Mouse (Mus musculus): Measurements from ENCODE around the gene Astn1. TPM values are rescaled to one million over a fixed set of nuclear protein-coding genes. Genes with fewer than 3 reads are reported as not detected.

Astn1 gene
- polyA plus RNA-seq, 1 experiment = 0.04 TPM

DNA sequence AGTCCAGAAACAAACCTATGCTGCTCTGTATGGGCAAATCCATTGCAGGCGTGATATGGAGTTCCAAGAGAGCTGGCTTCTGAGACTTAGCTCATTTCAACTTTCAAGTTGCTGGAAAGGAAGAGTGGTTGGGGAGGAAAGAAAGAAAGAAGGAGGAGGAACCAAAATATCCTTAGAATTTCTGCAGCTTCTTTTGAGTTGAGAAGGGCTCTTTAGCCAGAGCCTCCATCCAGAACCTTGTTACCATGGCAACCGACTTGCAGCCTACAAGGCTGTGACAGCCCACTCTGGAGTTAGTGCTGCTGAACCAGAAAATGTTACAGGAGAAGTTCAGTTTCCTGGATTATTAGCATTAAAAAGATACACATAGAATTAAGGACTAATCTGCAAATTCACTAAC lies 46.1 kb downstream of the Astn1 start:
- 69% methylated on average over 2 of the region's 2 CpGs for WGBS
- no peaks in the 10 kb centered on the region for H3K4me1 ChIP-seq (ENCODE audit: control insufficient read depth, insufficient read depth, low read length)
- no peak overlapping the region for H3K4me3 ChIP-seq (replicated peaks; ENCODE audit: extremely low read depth, low read depth, low read length)
- no peak for TF ChIP-seq POLR2A (IDR thresholded peaks at IDR 0.05; ENCODE audit: borderline replicate concordance, extremely low read depth, low read depth, low read length)
- DNase-seq = no peak

DNA sequence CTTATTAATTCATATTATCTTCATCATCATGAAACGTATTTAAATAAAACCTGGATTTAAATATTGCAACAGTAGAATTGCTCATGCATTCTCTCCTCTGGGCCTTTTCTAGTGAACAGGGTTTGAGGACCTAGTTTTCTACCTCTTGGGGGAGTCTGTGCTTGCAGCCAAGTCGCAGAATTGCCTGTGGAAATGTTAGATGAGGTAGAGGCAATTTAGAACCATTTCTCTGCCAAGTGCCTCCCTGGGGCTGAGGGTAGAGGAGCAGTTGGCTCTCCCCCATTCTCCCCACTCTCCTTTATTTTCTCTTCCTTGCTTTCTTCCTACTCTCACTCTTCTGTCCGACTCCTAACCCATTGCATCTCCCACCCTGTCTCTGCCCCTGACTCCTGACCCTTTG lies 49.1 kb downstream of the Astn1 start:
- TF ChIP-seq CTCF (IDR thresholded peaks at IDR 0.05; ENCODE audit: insufficient read depth, low read length) = no peak
- TF ChIP-seq POLR2A (IDR thresholded peaks at IDR 0.05; ENCODE audit: borderline replicate concordance, extremely low read depth, low read depth, low read length) = no peak
- DNase-seq = no peak
- Histone ChIP-seq H3K4me3 (replicated peaks; ENCODE audit: extremely low read depth, low read depth, low read length) (no peak overlapping the region), H3K4me1 (ENCODE audit: control insufficient read depth, insufficient read depth, low read length) (no peaks in the 10 kb centered on the region)
- WGBS = 63% methylated on average over 3 of the region's 3 CpGs

DNA sequence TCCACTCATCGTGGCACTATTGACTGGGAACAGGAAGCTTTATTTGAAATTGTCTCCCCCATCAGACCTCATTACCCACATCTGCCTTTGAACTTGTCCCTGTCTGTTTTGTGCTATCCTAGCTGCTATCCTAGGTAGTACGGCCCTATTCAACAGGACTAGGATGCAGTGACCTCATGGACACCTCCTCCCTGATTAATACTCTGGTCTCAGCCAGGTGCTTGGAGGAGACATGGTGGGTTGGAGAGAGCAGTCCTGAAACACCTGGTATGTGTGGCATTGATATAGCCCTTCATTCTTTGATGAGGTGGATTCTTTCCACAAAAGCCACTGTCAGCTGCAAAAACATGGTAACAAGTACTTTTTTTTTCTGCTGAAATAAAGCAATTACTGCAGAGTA lies 52.1 kb downstream of the Astn1 start:
- H3K4me1 ChIP-seq (ENCODE audit: control insufficient read depth, insufficient read depth, low read length) = no peaks in the 10 kb centered on the region
- H3K4me3 ChIP-seq (replicated peaks; ENCODE audit: extremely low read depth, low read depth, low read length) = no peak overlapping the region
- DNase-seq = no peak
- TF ChIP-seq POLR2A (IDR thresholded peaks at IDR 0.05; ENCODE audit: borderline replicate concordance, extremely low read depth, low read depth, low read length) = no peak
- TF ChIP-seq CTCF (IDR thresholded peaks at IDR 0.05; ENCODE audit: insufficient read depth, low read length) = no peak
- WGBS = 89% methylated on average over 2 of the region's 2 CpGs

DNA sequence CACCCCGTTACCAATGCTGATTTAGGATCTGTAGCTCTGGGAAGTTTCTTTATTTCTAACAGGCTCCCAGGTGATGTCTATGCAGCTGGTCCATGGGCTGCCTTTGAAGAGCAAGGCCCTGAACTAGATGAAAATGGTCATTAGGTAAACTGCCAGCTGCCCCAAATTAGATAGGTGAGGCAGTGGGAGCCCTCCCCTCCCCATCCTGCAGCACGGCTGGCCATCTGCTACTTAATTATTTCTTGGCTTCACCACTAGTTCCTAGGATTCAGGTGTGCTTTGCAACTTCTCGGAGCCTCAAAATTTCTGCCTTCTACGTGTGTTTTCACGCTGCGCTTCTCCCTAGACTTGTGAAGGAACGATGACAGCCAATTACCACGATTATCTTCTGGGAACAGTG lies 59.4 kb downstream of the Astn1 start:
- no peak for DNase-seq
- no peak for TF ChIP-seq CTCF (IDR thresholded peaks at IDR 0.05; ENCODE audit: insufficient read depth, low read length)
- TF ChIP-seq POLR2A (IDR thresholded peaks at IDR 0.05; ENCODE audit: borderline replicate concordance, extremely low read depth, low read depth, low read length) = no peak
- no peaks in the 10 kb centered on the region for H3K4me1 ChIP-seq (ENCODE audit: control insufficient read depth, insufficient read depth, low read length)
- H3K4me3 ChIP-seq (replicated peaks; ENCODE audit: extremely low read depth, low read depth, low read length) = no peak overlapping the region
- WGBS = 87% methylated on average over 8 of the region's 8 CpGs

DNA sequence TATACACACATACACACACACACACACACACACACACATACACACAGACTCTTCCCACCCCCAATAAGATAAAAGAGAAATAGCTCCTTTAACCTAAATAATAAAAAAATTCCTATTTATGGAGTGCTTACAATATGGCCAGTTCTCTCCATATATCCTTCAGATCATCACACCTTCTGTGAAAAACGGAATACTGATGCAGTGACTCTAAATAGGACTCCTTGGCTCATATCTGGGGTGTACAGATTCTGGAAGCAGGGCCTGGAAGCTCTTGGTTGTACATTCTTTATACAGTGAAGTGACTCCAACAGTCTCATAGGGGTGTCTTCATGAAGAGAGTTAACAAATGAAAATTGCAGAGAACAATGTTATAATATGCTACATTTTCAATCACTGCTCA lies 60.7 kb downstream of the Astn1 start:
- Histone ChIP-seq H3K4me3 (replicated peaks; ENCODE audit: extremely low read depth, low read depth, low read length) (no peak overlapping the region), H3K4me1 (ENCODE audit: control insufficient read depth, insufficient read depth, low read length) (no peaks in the 10 kb centered on the region)
- no peak for DNase-seq
- WGBS = 41% methylated on average over 1 of the region's 1 CpGs
- TF ChIP-seq CTCF (IDR thresholded peaks at IDR 0.05; ENCODE audit: insufficient read depth, low read length) (no peak), POLR2A (IDR thresholded peaks at IDR 0.05; ENCODE audit: borderline replicate concordance, extremely low read depth, low read depth, low read length) (no peak)

DNA sequence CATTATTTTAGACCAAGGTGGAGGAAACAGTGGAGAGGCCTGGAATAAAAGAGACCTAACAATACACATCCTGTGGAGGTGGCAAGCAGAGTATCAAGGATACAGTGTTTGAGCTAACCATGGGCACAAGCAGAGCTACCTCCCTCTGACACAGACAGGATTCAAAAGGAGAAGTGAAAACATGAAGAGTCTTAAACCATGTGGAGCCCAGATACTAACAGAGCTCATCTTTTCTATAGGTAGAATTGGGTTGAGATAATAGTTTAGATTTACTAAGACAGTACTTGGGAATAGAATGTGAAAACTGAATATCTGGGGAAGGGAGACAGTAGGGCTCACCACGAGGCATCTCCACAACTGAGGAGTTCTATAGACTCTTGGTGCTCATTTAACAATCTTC lies 84.0 kb downstream of the Astn1 start:
- Histone ChIP-seq H3K4me3 (replicated peaks; ENCODE audit: extremely low read depth, low read depth, low read length) (no peak overlapping the region), H3K4me1 (ENCODE audit: control insufficient read depth, insufficient read depth, low read length) (no peaks in the 10 kb centered on the region)
- no peak for DNase-seq
- TF ChIP-seq POLR2A (IDR thresholded peaks at IDR 0.05; ENCODE audit: borderline replicate concordance, extremely low read depth, low read depth, low read length) = no peak
- TF ChIP-seq CTCF (IDR thresholded peaks at IDR 0.05; ENCODE audit: insufficient read depth, low read length) = no peak
- WGBS = 68% methylated on average over 1 of the region's 1 CpGs

DNA sequence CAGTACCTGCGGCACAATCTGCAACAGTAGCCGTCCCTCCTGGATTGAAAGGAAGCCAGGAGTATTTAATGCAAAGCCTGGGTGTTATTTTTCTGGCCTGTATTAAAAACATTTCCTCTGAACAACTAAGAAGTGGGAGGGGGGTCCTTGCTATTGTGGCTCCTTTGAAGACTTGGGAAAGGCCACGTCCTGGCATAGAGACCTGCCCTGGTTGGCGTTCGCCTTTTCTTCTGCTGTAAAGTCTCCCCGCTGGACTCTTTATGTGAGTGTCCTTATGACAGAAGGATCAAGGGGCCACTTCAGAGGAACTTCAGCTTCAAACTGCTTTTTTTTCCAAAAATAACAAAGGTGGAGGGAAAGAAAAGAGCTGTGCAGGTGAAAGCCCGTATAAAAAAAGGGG lies 85.9 kb downstream of the Astn1 start:
- Histone ChIP-seq H3K4me1 (ENCODE audit: control insufficient read depth, insufficient read depth, low read length) (no peaks in the 10 kb centered on the region), H3K4me3 (replicated peaks; ENCODE audit: extremely low read depth, low read depth, low read length) (no peak overlapping the region)
- TF ChIP-seq CTCF (IDR thresholded peaks at IDR 0.05; ENCODE audit: insufficient read depth, low read length) = no peak
- TF ChIP-seq POLR2A (IDR thresholded peaks at IDR 0.05; ENCODE audit: borderline replicate concordance, extremely low read depth, low read depth, low read length) = no peak
- no peak for DNase-seq
- WGBS = 72% methylated on average over 7 of the region's 7 CpGs

DNA sequence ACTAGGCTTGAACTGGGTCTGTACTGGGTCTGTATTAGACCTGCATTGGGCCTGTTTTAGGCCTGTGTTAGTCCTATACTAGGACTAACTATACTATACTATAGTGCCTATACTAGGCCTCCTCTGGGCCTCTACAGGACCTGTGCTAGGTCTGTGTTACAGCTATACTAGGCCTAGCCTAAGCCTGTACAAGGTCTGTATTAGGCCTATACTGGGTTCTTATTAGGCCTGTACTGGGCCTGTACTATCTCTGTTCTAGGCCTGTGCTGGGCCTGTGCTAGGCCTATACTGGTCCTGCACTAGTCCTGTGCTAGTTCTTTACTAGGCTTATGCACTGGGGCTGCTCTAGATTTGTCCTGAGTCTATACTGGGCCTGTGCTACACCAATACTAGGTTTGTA lies 90.6 kb downstream of the Astn1 start:
- no peaks in the 10 kb centered on the region for H3K4me1 ChIP-seq (ENCODE audit: control insufficient read depth, insufficient read depth, low read length)
- TF ChIP-seq CTCF (IDR thresholded peaks at IDR 0.05; ENCODE audit: insufficient read depth, low read length) (no peak), POLR2A (IDR thresholded peaks at IDR 0.05; ENCODE audit: borderline replicate concordance, extremely low read depth, low read depth, low read length) (no peak)

DNA sequence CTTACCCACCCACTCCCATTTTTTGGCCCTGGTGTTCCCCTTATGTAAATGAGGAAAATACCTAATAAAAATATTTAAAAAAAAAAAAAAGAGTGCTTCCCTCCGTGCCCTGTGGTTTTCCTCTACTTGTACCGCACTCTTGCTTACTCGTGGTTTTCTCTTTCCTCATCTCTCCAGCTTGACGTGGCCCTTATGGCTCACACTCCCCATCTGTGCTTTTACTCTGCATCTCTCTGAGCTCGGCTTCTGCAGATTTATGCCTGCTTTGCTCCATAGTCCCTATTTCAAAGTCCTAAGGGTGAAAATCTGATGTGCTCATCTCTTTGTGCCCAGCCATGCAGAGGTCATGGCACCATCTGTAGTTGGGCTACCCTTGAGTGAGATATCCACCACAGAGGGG lies 91.5 kb downstream of the Astn1 start:
- DNase-seq = no peak
- H3K4me3 ChIP-seq (replicated peaks; ENCODE audit: extremely low read depth, low read depth, low read length) = no peak overlapping the region
- no peaks in the 10 kb centered on the region for H3K4me1 ChIP-seq (ENCODE audit: control insufficient read depth, insufficient read depth, low read length)
- no peak for TF ChIP-seq POLR2A (IDR thresholded peaks at IDR 0.05; ENCODE audit: borderline replicate concordance, extremely low read depth, low read depth, low read length)
- no peak for TF ChIP-seq CTCF (IDR thresholded peaks at IDR 0.05; ENCODE audit: insufficient read depth, low read length)
- WGBS = 67% methylated on average over 5 of the region's 5 CpGs

More for the DNA sequence above, 90.6 kb downstream of the Astn1 start:
- DNase-seq = no peak
- H3K4me3 ChIP-seq (replicated peaks; ENCODE audit: extremely low read depth, low read depth, low read length) = no peak overlapping the region

DNA sequence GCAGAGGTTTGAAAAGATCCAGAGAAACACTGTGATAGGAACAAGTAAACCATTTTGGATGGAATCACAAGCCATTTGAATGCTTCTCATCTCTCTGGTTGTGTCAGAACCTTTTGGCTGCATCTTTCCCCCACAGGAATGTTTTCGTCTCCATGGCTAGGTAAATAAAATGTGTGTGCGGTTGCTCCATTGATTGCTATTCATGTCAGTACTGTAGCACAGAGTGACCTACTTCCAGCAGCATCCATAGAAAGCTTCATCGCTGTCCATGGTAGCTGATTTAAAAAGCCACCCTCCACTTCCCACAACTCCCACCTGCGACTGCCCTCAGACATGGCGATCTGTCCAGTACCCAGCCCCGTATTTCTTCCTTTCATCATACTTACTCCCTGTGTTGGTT lies 101.9 kb downstream of the Astn1 start:
- TF ChIP-seq POLR2A (IDR thresholded peaks at IDR 0.05; ENCODE audit: borderline replicate concordance, extremely low read depth, low read depth, low read length) (no peak), CTCF (IDR thresholded peaks at IDR 0.05; ENCODE audit: insufficient read depth, low read length) (no peak)
- no peak overlapping the region for H3K4me3 ChIP-seq (replicated peaks; ENCODE audit: extremely low read depth, low read depth, low read length)
- H3K4me1 ChIP-seq (ENCODE audit: control insufficient read depth, insufficient read depth, low read length) = no peaks in the 10 kb centered on the region
- no peak for DNase-seq
- WGBS = 69% methylated on average over 6 of the region's 6 CpGs

DNA sequence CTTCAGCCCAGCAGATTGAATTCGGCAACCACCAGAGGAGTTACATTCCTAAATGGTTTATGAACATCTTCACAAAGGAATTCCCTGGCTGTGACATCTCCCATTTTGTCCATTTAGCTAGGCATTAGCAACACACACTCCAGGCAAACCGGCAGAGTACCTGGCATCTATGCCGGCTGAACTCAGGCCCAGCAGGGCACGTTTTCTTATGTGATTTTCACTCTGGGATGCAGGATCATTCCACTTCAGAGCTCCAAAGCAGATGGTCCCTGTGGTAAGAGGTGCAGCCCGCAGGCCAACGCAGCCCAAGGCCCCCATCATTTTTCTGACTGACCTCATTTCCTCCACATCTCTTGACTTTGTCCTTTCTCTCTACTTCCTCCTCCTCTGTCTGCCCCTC lies 103.2 kb downstream of the Astn1 start:
- Histone ChIP-seq H3K4me3 (replicated peaks; ENCODE audit: extremely low read depth, low read depth, low read length) (no peak overlapping the region), H3K4me1 (ENCODE audit: control insufficient read depth, insufficient read depth, low read length) (no peaks in the 10 kb centered on the region)
- DNase-seq = no peak
- no peak for TF ChIP-seq CTCF (IDR thresholded peaks at IDR 0.05; ENCODE audit: insufficient read depth, low read length)
- WGBS = 56% methylated on average over 6 of the region's 6 CpGs

Measured in lung, adult 2 months (tissue).